Mouse (Mus musculus) MEL (cell line): ENCODE measurements around the gene Gm45261. TPM values are rescaled to one million over a fixed set of nuclear protein-coding genes. Genes with fewer than 3 reads are reported as not detected.
A peak's percentile ranks its signal among the peaks of the same experiment; 100 is the strongest.

Source experiments
- DNase-seq: peaks from one replicate; pipeline ENCODE4 v3.0.0; 2011; ENCODE audit warnings: low read depth, low spot score
- H3K27ac ChIP-seq: 2 replicates; pipeline ENCODE4 v1.5.1; 2012; ENCODE audit warnings: low read depth, mild to moderate bottlenecking, control low read depth, low read length, moderate library complexity; ENCODE audit not compliant: control insufficient read depth
- H3K27me3 ChIP-seq, 2 experiments: fragments of 150-350 bp in 1 of 2; sonication (generic) in 1 of 2; 2 replicates each; pipeline ENCODE4 v1.6.1; 2012; ENCODE audit warnings: low read length in 2 of 2, mild to moderate bottlenecking in 2 of 2, improper control_type of control experiment in 1 of 2, moderate library complexity in 1 of 2; ENCODE audit not compliant: insufficient read depth in 2 of 2, control insufficient read depth in 1 of 2
- H3K36me3 ChIP-seq, 2 experiments: 2 replicates each; pipeline ENCODE4 v1.6.1; 2012 to 2014; ENCODE audit warnings: low read length in 2 of 2, improper control_type of control experiment in 1 of 2, inconsistent platforms in 1 of 2, mild to moderate bottlenecking in 1 of 2; ENCODE audit not compliant: insufficient read depth in 2 of 2, control insufficient read depth in 1 of 2
- H3K4me1 ChIP-seq, 2 experiments: fragments of 150-350 bp in 1 of 2; sonication (generic) in 1 of 2; 2 replicates each; pipeline ENCODE4 v1.6.1; 2012; ENCODE audit warnings: low read length in 2 of 2, improper control_type of control experiment in 1 of 2, mild to moderate bottlenecking in 1 of 2; ENCODE audit not compliant: insufficient read depth in 2 of 2, control insufficient read depth in 1 of 2
- H3K4me3 ChIP-seq, 2 experiments: fragments of 150-350 bp in 1 of 2; sonication (generic) in 1 of 2; 2 replicates each; pipeline ENCODE4 v1.5.1; 2012; ENCODE audit warnings: low read depth in 2 of 2, low read length in 2 of 2, mild to moderate bottlenecking in 2 of 2, moderate library complexity in 2 of 2, control low read depth in 1 of 2, improper control_type of control experiment in 1 of 2; ENCODE audit not compliant: control insufficient read depth in 1 of 2, insufficient read depth in 1 of 2
- H3K79me2 ChIP-seq: 2 replicates; pipeline ENCODE4 v1.6.1; 2012; ENCODE audit warnings: mild to moderate bottlenecking, low read length, moderate library complexity; ENCODE audit not compliant: control insufficient read depth, poor library complexity, insufficient read depth
- H3K9ac ChIP-seq: 2 replicates; pipeline ENCODE4 v1.6.1; 2012; ENCODE audit warnings: low read depth, mild to moderate bottlenecking, control low read depth, low read length, moderate library complexity; ENCODE audit not compliant: control insufficient read depth, poor library complexity, severe bottlenecking
- H3K9me3 ChIP-seq: fragments of 150-350 bp; sonication (generic); replicated peaks from 2 replicates; pipeline ENCODE4 v1.6.1; 2012; ENCODE audit warnings: mild to moderate bottlenecking, low read length, improper control_type of control experiment, moderate library complexity; ENCODE audit not compliant: insufficient read depth
- CHD2 ChIP-seq: IDR thresholded peaks from 2 replicates; pipeline ENCODE4 v1.6.1; 2011; ENCODE audit warnings: low read length, improper control_type of control experiment
- ELF1 ChIP-seq: IDR thresholded peaks from 2 replicates; pipeline ENCODE4 v1.6.1; 2014; ENCODE audit warnings: low read depth, mild to moderate bottlenecking, inconsistent platforms, low read length, improper control_type of control experiment, moderate library complexity
- ETS1 ChIP-seq: IDR thresholded peaks from 2 replicates; pipeline ENCODE4 v1.6.1; 2012; ENCODE audit warnings: low read depth, mild to moderate bottlenecking, inconsistent platforms, low read length, improper control_type of control experiment, moderate library complexity
- GABPA ChIP-seq: IDR thresholded peaks from 2 replicates; pipeline ENCODE4 v1.6.1; 2012; ENCODE audit warnings: low read depth, mild to moderate bottlenecking, inconsistent platforms, low read length, improper control_type of control experiment, moderate library complexity
- HCFC1 ChIP-seq: IDR thresholded peaks from 2 replicates; pipeline ENCODE4 v1.6.1; 2012; ENCODE audit warnings: low read depth, mild to moderate bottlenecking, inconsistent platforms, low read length, improper control_type of control experiment, moderate library complexity
- KAT2A ChIP-seq: conservative IDR thresholded peaks from 2 replicates; pipeline ENCODE4 v1.6.1; 2012; ENCODE audit warnings: low read depth, low read length, improper control_type of control experiment, inconsistent platforms
- MAX ChIP-seq: IDR thresholded peaks from 2 replicates; pipeline ENCODE4 v1.6.1; 2011; ENCODE audit warnings: low read length, improper control_type of control experiment
- MAZ ChIP-seq: IDR thresholded peaks from 2 replicates; pipeline ENCODE4 v1.6.1; 2012; ENCODE audit warnings: low read depth, mild to moderate bottlenecking, inconsistent platforms, low read length, improper control_type of control experiment
- MEF2A ChIP-seq: IDR thresholded peaks from 2 replicates; pipeline ENCODE4 v1.6.1; 2014; ENCODE audit warnings: low read depth, mild to moderate bottlenecking, inconsistent platforms, low read length, improper control_type of control experiment; ENCODE audit not compliant: poor library complexity, insufficient replicate concordance, severe bottlenecking; ENCODE audit errors: extremely low read depth
- MYB ChIP-seq: IDR thresholded peaks from 2 replicates; pipeline ENCODE4 v1.6.1; 2011; ENCODE audit warnings: mild to moderate bottlenecking, low read depth, low read length, improper control_type of control experiment
- MYC ChIP-seq: IDR thresholded peaks from 2 replicates; pipeline ENCODE4 v1.6.1; 2011; ENCODE audit warnings: low read depth, mild to moderate bottlenecking, low read length, improper control_type of control experiment, moderate library complexity
- NRF1 ChIP-seq: IDR thresholded peaks from 2 replicates; pipeline ENCODE4 v1.6.1; 2014; ENCODE audit warnings: low read depth, mild to moderate bottlenecking, inconsistent platforms, low read length, improper control_type of control experiment, moderate library complexity; ENCODE audit not compliant: poor library complexity, insufficient read depth, severe bottlenecking
- POLR2A ChIP-seq, 2 experiments: IDR thresholded peaks; 2 replicates each; pipeline ENCODE4 v1.6.1; 2011 to 2012; ENCODE audit warnings: low read length in 2 of 2, mild to moderate bottlenecking in 2 of 2, control low read depth in 1 of 2, improper control_type of control experiment in 1 of 2, low read depth in 1 of 2, moderate library complexity in 1 of 2; ENCODE audit not compliant: control insufficient read depth in 1 of 2, insufficient read depth in 1 of 2, poor library complexity in 1 of 2
- POLR2AphosphoS2 ChIP-seq: IDR thresholded peaks from 2 replicates; pipeline ENCODE4 v1.6.1; 2011; ENCODE audit warnings: low read length, improper control_type of control experiment
- RAD21 ChIP-seq: IDR thresholded peaks from 2 replicates; pipeline ENCODE4 v1.6.1; 2011; ENCODE audit warnings: mild to moderate bottlenecking, low read depth, low read length, improper control_type of control experiment
- TAL1 ChIP-seq: IDR thresholded peaks from 2 replicates; pipeline ENCODE4 v1.6.1; 2012; ENCODE audit warnings: mild to moderate bottlenecking, inconsistent platforms, low read length, moderate library complexity, mixed read lengths
- UBTF ChIP-seq: IDR thresholded peaks from 2 replicates; pipeline ENCODE4 v1.6.1; 2012; ENCODE audit warnings: low read depth, mild to moderate bottlenecking, inconsistent platforms, low read length, improper control_type of control experiment, moderate library complexity, borderline replicate concordance; ENCODE audit not compliant: insufficient read depth
- USF2 ChIP-seq, 2 experiments: IDR thresholded peaks; 2 replicates each; pipeline ENCODE4 v1.6.1; 2011 to 2012; ENCODE audit warnings: improper control_type of control experiment in 2 of 2, low read length in 2 of 2, borderline replicate concordance in 1 of 2, inconsistent platforms in 1 of 2, low read depth in 1 of 2, mild to moderate bottlenecking in 1 of 2; ENCODE audit not compliant: insufficient read depth in 1 of 2
- ZKSCAN1 ChIP-seq: IDR thresholded peaks from 2 replicates; pipeline ENCODE4 v1.6.1; 2012; ENCODE audit warnings: low read depth, mild to moderate bottlenecking, inconsistent platforms, low read length, improper control_type of control experiment, moderate library complexity
- ZMIZ1 ChIP-seq: IDR thresholded peaks from 2 replicates; pipeline ENCODE4 v1.6.1; 2012; ENCODE audit warnings: low read depth, mild to moderate bottlenecking, inconsistent platforms, low read length, improper control_type of control experiment, moderate library complexity
- ZNF384 ChIP-seq: IDR thresholded peaks from 2 replicates; pipeline ENCODE4 v1.6.1; 2012; ENCODE audit warnings: low read depth, mild to moderate bottlenecking, inconsistent platforms, low read length, improper control_type of control experiment
- polyA plus RNA-seq, 2 experiments: library from polyadenylated mRNA; stranded (reverse) in 1 of 2; unstranded in 1 of 2; fragments of >175 nt in 1 of 2; fragments of >200 nt in 1 of 2; gene quantifications; 2 replicates each; pipeline versions ENCODE4 v1.2.1 to v1.2.4; 2012; ENCODE audit warnings: low replicate concordance in 2 of 2, low read depth in 1 of 2; ENCODE audit not compliant: insufficient read length in 2 of 2, insufficient read depth in 1 of 2, missing spikeins in 1 of 2
- total RNA-seq: library from RNA; depleted of rRNA; stranded (reverse); fragments of 300-350 nt; gene quantifications from 2 replicates; pipeline ENCODE4 v1.2.3, GENCODE M21; 2012

The Gm45261 gene
- total and polyA plus RNA-seq, 3 experiments: not detected

DNA sequence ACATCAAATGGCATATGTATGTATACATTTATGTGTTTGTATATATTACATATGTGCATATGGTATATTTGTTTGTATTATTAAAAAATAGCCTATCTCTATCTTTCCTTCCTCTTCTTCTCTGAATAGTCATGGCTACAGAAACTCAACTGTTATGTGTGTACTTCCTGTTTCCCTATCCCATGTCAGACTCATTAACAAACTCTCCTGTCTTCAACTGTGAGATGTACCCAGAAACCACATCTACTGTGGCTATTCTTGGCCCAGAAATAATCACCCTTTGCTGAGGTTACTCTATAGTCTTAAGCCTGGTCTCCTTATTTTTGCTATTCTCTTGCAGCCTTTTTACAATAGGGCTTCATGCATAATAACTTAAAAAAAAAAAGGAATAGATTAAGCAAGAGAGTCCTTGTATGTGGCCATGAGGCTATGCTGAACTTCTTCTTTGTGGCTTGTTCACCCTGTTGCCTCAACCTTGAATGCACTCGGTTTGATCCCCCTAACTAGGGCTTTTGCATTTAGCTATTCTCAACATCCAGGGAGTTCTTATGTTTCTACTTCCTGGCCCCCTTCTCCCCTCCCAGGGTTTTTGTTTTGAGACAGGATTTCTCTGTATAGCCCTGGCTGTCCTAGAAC, 9.2 kb downstream of the Gm45261 start:
- no peak overlapping the region for H3K27ac ChIP-seq
- DNase-seq: peak; percentile 16
- H3K36me3 ChIP-seq: no peaks in the 10 kb centered on the region

DNA sequence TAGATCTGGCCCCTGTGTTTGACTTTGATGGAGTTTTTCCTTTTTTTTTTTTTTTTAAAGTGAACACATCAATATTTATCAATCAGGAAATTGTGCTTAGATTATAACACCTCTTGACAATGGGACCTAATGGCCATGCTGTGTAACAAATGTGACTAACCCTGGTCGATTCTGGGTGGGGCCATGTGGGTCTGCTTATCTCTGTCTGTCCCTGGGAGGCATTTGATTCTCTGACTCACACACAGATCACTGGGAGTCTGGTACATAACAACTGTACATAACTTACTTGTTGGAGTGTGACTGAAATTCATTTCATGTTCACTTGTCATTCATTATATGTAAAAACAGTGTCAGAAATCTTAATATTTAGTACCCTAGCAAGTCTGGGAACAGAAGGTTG, 13.7 kb downstream of the Gm45261 start:
- DNase-seq: peak; percentile 27
- Histone ChIP-seq H3K4me3 (no peak overlapping the region), H3K9ac (no peak overlapping the region), H3K27me3 (peaks cover 0 to 1% of the 10 kb centered on the region in 2 experiments; a peak in 2 of 4 replicates), H3K36me3 (no peaks in the 10 kb centered on the region), H3K9me3 (no peaks in the 10 kb centered on the region), H3K4me1 (no peaks in the 10 kb centered on the region), H3K79me2 (no peaks in the 10 kb centered on the region), H3K27ac (no peak overlapping the region)
- no peak for TF ChIP-seq GABPA
- TF ChIP-seq MYB: no peak
- no peak for TF ChIP-seq NRF1
- TF ChIP-seq TAL1: no peak
- no peak for TF ChIP-seq ELF1
- no peak for TF ChIP-seq UBTF
- no peak for TF ChIP-seq MEF2A
- no peak for TF ChIP-seq ZKSCAN1
- no peak for TF ChIP-seq KAT2A
- no peak for TF ChIP-seq POLR2A (IDR thresholded peaks at IDR 0.05; ENCODE audit: control insufficient read depth in 1 of 2, insufficient read depth in 1 of 2, low read depth in 1 of 2, low read length in 2 of 2, poor library complexity in 1 of 2)

More for the DNA sequence above, 9.2 kb downstream of the Gm45261 start:
- Histone ChIP-seq H3K4me1 (no peaks in the 10 kb centered on the region), H3K9ac (no peak overlapping the region), H3K79me2 (no peaks in the 10 kb centered on the region), H3K4me3 (no peak overlapping the region), H3K27me3 (no peaks in the 10 kb centered on the region)
- TF ChIP-seq ZNF384 (no peak), CHD2 (no peak), MAZ (no peak), POLR2A (IDR thresholded peaks at IDR 0.05; ENCODE audit: control insufficient read depth in 1 of 2, insufficient read depth in 1 of 2, low read depth in 1 of 2, low read length in 2 of 2, poor library complexity in 1 of 2) (no peak), ZMIZ1 (no peak), MAX (no peak), MYB (no peak), HCFC1 (no peak), ETS1 (no peak), MEF2A (no peak), RAD21 (no peak), POLR2AphosphoS2 (no peak), GABPA (no peak), USF2 (IDR thresholded peaks at IDR 0.05; ENCODE audit: borderline replicate concordance in 1 of 2, insufficient read depth in 1 of 2, low read depth in 1 of 2, low read length in 2 of 2) (no peak), MYC (no peak)
- TF ChIP-seq, all 39 proteins: peak for 0
- H3K9me3 ChIP-seq: no peaks in the 10 kb centered on the region
